Mouse (Mus musculus) embryo, embryonic 11.5 days (tissue): ENCODE measurements around the gene 4930524B15Rik.
"Not testable (repeated sequence)": the region's sequence is repeated elsewhere in the genome, so short reads cannot be mapped to it uniquely, and the experiment has no call there.

Experiments used
- DNase-seq: peaks from one replicate; pipeline ENCODE4 v3.0.0-alpha.2; 2012; ENCODE audit warnings: low read depth, low spot score

The 4930524B15Rik gene

GRCm38 (mm10) chr11:31984786-31985185, 19.4 kb downstream of the 4930524B15Rik start:
- no peak for DNase-seq

- DNase-seq: no peak
Measured at GRCm38 (mm10) chr11:31992535-31992934, 27.1 kb downstream of the 4930524B15Rik start.

DNA sequence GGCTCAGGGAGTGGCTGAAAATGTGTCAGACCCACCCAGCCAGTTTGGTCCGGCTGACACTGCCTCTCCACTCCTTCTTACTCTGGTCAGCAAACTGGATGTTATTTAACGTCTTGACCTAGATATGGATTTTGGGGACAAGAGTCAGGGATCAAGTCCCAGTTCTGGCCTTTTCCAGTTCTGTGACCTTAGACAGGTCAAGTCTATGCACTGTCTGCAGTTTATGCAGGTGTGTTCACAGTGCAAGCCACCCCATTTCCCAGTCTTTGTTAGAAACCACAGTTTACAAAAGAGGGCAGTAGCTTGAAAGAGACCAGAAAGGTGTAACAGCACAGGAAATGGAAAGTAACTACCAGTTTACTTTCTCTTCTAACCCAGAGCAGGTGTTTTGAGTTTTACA, 34.3 kb downstream of the 4930524B15Rik start:
- no peak for DNase-seq

- DNase-seq: peak; percentile 61
Measured at GRCm38 (mm10) chr11:32000281-32000680, 34.9 kb downstream of the 4930524B15Rik start, which contains the start of gene Nsg2. Gene Nsg2, plus strand, starts transcription at chr11:32000463.

- DNase-seq: peak; percentile 26
Measured at GRCm38 (mm10) chr11:32001181-32001910, 36.0 kb downstream of the 4930524B15Rik start.

GRCm38 (mm10) chr11:32002670-32003072, 37.3 kb downstream of the 4930524B15Rik start:
- DNase-seq: no peak

- not testable (repeated sequence) for DNase-seq
Measured at GRCm38 (mm10) chr11:32008049-32008448, 42.7 kb downstream of the 4930524B15Rik start.

DNA sequence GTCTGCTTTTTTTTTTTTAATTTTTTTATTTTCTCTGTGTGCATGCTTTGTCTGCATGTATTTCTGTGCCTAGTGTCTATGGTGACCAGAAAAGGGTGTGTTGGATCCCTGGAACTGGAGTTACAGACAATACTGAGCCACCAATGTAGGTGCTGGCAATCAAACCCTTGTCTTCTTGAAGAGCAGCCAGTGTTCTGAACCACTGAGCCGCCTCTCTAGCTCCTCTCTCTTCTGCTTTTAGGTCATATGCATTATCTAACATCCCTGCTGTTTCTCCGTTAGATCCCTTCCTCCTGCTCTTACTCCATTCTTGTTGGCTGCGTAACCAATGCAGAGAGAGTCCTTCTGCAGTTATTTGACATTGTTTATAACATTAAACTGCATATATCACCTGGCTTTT, 43.5 kb downstream of the 4930524B15Rik start:
- no peak for DNase-seq

DNA sequence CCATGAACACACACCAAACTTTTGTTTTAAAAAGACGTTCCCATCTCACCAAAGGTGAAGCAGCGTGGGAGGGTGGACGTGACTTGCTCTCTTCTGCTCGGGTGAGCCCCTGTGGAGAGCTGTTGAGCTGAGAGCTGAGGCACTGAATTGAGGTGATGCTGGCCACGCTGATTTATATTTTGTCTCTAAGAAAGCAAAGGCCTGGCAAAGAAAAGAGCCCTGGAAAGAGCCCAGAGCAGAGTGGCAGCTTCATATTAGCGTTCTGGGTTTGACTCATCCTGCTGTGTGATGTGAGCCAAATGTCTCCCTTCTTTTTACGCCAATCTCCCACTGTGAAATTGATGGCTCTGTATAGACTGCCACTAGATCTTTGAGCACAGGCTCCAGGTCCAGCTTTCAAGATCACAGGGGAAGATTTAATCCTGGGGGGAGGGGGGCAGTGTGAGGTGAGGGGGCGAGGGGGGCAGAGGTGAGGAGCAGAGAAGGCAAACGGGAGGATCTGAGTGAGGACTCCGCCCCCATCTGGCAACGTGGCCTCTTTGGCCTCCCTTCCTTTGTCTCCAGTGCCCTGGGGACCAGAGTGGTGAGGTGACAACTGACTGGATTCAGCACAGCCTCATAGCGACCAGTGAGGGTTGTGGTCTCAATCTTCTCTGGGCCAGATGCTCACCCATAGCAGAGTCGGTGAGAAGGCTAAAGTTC, 44.7 kb downstream of the 4930524B15Rik start:
- DNase-seq: peak; percentile 19

DNA sequence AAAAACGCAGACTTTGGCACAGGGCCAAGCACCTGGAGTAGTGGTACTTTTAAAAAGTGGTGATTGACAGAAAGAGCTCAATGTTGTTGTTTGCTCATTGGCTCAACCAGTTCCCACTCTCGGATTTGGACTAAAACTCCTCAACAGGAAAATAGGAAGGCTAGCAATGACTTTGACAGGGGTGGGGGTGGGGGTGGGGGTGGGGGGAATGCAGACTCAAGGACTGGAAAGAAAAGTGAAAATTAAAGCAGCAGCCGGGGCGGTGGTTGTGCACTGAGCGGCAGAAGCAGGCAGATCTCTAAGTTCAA, 45.2 kb downstream of the 4930524B15Rik start:
- DNase-seq: no peak

- no peak for DNase-seq
Measured at GRCm38 (mm10) chr11:32011867-32012603, 46.6 kb downstream of the 4930524B15Rik start.

DNA sequence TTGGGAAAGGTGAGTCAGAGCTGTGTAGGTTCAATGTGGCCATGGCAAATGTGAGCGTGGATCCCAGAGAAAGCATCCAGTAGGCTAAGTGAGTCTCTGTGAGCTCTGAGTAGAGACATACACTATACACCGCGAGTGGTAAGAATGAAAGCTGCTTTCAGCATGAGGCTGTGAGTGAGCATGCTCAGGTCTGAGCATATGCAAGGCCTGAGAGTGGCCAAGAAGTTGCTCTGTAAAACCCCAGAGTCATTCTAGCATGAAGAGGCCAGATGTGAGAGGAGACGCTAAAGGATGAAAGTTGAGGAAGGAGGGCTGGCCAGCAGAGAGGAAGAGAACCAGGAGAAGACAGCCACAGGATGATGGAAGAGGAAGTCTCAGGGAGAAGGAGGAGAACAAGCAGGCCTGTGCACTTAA, 47.6 kb downstream of the 4930524B15Rik start:
- no peak for DNase-seq

DNA sequence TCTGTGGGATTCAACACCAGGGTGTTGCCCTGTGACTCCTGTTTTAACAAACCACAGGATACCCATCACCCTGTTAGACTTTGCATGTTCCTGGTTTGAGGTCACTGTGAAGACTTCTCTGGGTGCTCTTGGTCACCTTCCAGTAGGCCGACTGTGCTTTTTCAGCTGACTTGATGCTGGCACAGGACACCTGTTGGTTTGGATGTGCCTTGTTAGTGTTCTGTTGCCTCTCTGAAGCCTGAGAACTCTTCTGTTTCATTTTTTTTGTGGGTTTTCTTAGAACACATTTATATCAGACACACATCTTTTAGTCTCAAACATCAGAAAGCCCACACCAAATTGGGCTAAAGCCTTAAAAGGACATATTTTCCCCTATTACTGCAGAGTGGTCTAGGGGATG, 48.2 kb downstream of the 4930524B15Rik start:
- DNase-seq: no peak

- DNase-seq: no peak
Measured at GRCm38 (mm10) chr11:32018201-32018600, 52.8 kb downstream of the 4930524B15Rik start.

- DNase-seq: no peak
Measured at GRCm38 (mm10) chr11:32020031-32020965, 54.9 kb downstream of the 4930524B15Rik start.

DNA sequence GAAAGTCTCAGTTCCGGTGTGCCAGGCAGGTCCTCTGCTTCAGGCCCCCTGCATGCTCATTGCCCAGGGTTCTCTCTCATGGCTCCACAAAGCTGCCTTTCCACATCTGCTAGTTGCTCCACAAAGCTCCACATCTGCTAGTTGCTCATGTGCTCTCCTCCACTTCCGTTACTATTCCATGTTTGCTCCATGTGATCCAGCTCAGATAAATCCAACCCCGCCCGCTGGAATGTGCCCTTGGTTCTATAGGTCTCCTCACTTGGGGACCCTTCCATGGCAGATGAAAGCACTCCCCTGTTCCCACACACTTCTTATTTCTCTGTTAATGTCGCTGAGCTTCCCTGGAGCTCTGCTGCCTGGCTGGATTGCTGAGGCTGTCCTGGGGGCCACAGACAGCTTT, 61.2 kb downstream of the 4930524B15Rik start:
- DNase-seq: no peak

GRCm38 (mm10) chr11:32027474-32028342, 62.3 kb downstream of the 4930524B15Rik start:
- DNase-seq: no peak

DNA sequence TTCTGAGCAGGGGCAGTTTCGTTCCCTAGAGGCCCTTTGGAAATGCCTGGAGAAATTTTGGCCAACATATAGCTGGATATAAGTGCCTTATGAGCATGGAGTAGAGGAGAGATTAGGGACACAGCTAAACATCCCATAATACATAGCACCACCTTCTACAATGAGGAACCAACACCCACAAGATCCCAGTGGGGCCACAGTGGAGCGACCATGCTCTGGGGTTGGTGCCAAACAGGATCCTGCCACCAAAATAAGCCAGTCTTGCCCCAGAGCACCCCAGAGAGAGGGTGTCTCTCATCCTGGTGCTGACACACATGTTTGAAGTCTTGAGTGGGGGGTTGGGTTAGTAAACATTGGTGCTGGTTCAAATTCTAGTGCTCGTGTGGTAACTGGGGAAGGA, 63.2 kb downstream of the 4930524B15Rik start:
- no peak for DNase-seq
